Mouse (Mus musculus): ENCODE measurements around the gene Ybx2. TPM values are rescaled to one million over a fixed set of nuclear protein-coding genes. Genes with fewer than 3 reads are reported as not detected.

Gene Ybx2
- total and polyA plus RNA-seq, 3 experiments: 0.25 to 0.39 TPM; not detected in 1

DNA sequence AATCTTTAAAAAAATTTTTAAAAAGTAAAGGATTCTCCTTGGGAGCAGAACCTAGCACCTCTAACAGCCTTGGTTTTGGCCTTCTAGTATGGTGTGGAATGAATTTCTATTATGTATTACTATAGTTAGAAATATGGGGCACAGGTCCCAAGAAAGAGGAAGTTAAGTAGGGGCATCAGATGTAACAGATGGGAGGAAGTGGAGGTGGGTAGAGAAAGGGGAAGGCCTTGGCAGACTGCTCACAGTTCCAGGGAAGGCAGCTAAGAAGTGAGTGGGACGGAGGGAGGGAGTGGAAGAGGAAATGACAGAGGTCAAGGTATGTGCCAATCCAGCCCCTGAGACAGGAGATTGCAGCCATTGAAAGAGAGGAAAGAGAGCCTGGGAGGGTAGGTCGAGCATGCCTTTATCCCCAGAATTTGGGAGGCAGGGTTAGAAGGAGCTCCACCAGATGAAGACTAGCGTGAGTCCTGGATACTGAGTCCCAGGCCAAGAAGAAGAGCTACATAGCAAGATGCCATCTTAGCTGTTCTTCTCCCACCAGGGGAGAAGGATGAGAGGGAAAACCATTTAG, 4.5 kb upstream of the Ybx2 start:
- Histone ChIP-seq H3K4me3 (replicated peaks in 1 of 3; ENCODE audit: low read depth in 2 of 3, low read length in 2 of 3, poor library complexity in 1 of 3) (peak overlapping the region in 1 of 3 experiments; percentile 27), H3K79me2 (replicated peaks; ENCODE audit: control insufficient read depth, extremely low read depth, insufficient read depth, poor library complexity, severe bottlenecking) (no peaks in the 10 kb centered on the region)

GRCm38 (mm10) chr11:69931769-69932168, 3.8 kb upstream of the Ybx2 start:
- TF ChIP-seq MXI1 (IDR thresholded peaks at IDR 0.05; ENCODE audit: low read depth, low read length) (no peak), CTCF (conservative IDR thresholded peaks at IDR 0.05 in 1 of 2, IDR thresholded peaks at IDR 0.05 in 1 of 2; ENCODE audit: low read depth in 2 of 2, low read length in 2 of 2) (no peak), SMC3 (IDR thresholded peaks at IDR 0.05; ENCODE audit: low read depth, low read length) (no peak), ZMIZ1 (IDR thresholded peaks at IDR 0.05; ENCODE audit: low read depth, low read length) (no peak), POLR2A (IDR thresholded peaks at IDR 0.05; ENCODE audit: low read depth, low read length) (no peak), PAX5 (IDR thresholded peaks at IDR 0.05; ENCODE audit: low read length) (no peak), MYC (IDR thresholded peaks at IDR 0.05; ENCODE audit: low read depth, low read length) (no peak), RAD21 (IDR thresholded peaks at IDR 0.05; ENCODE audit: low read depth, low read length) (no peak), MEF2A (IDR thresholded peaks at IDR 0.05; ENCODE audit: borderline replicate concordance, low read depth, low read length) (no peak), JUND (conservative IDR thresholded peaks at IDR 0.05; ENCODE audit: low read depth, low read length) (no peak), USF2 (conservative IDR thresholded peaks at IDR 0.05; ENCODE audit: low read depth, low read length) (no peak), MAFK (IDR thresholded peaks at IDR 0.05; ENCODE audit: insufficient replicate concordance, low read length) (no peak), RCOR1 (conservative IDR thresholded peaks at IDR 0.05; ENCODE audit: low read depth, low read length) (no peak), ELF1 (IDR thresholded peaks at IDR 0.05; ENCODE audit: low read depth, low read length) (no peak), KAT2A (IDR thresholded peaks at IDR 0.05; ENCODE audit: insufficient replicate concordance, low read length) (no peak), CHD1 (IDR thresholded peaks at IDR 0.05; ENCODE audit: low read depth, low read length) (no peak), EP300 (IDR thresholded peaks at IDR 0.05; ENCODE audit: low read length) (no peak), TCF12 (IDR thresholded peaks at IDR 0.05; ENCODE audit: low read depth, low read length) (no peak)
- Histone ChIP-seq H3K4me3 (replicated peaks in 1 of 3; ENCODE audit: low read depth in 2 of 3, low read length in 2 of 3, poor library complexity in 1 of 3) (no peak overlapping the region), H3K4me2 (ENCODE audit: insufficient read depth, low read depth, poor library complexity, severe bottlenecking) (no peak overlapping the region), H3K36me3 (replicated peaks in 1 of 2; ENCODE audit: control insufficient read depth in 1 of 2, insufficient read depth in 1 of 2, low read length in 1 of 2) (no peaks in the 10 kb centered on the region), H3K27me3 (replicated peaks) (peaks cover 26% of the 10 kb centered on the region), H3K79me2 (replicated peaks; ENCODE audit: control insufficient read depth, extremely low read depth, insufficient read depth, poor library complexity, severe bottlenecking) (no peaks in the 10 kb centered on the region), H3K4me1 (ENCODE audit: control insufficient read depth in 1 of 2, insufficient read depth in 2 of 2) (peaks cover 6 to 56% of the 10 kb centered on the region in 2 experiments), H3K27ac (ENCODE audit: insufficient read depth, low read depth) (no peak overlapping the region), H3K9me3 (replicated peaks; ENCODE audit: low read length) (no peaks in the 10 kb centered on the region), H3K9ac (ENCODE audit: insufficient read depth, low read depth) (no peak overlapping the region)
- in situ Hi-C loops (cut with MboI; ENCODE audit: low pct_ligation_motif_present, low pct_unique_long_range_greater_than_20kb, low sequenced_read_pairs): no loop called here
- DNase-seq (ENCODE audit: extremely low read depth): no peak
- dilution Hi-C loops (cut with MboI; ENCODE audit: extremely low pct_ligation_motif_present, extremely low pct_unique_long_range_greater_than_20kb, low sequenced_read_pairs): no loop called here

More for the DNA sequence above, 4.5 kb upstream of the Ybx2 start:
- Histone ChIP-seq H3K9me3 (replicated peaks; ENCODE audit: low read length) (no peaks in the 10 kb centered on the region), H3K27ac (ENCODE audit: insufficient read depth, low read depth) (no peak overlapping the region), H3K4me1 (ENCODE audit: control insufficient read depth in 1 of 2, insufficient read depth in 2 of 2) (peaks cover 6 to 49% of the 10 kb centered on the region in 2 experiments), H3K9ac (ENCODE audit: insufficient read depth, low read depth) (no peak overlapping the region), H3K27me3 (replicated peaks) (peaks cover 19% of the 10 kb centered on the region), H3K4me2 (ENCODE audit: insufficient read depth, low read depth, poor library complexity, severe bottlenecking) (no peak overlapping the region), H3K36me3 (replicated peaks in 1 of 2; ENCODE audit: control insufficient read depth in 1 of 2, insufficient read depth in 1 of 2, low read length in 1 of 2) (no peaks in the 10 kb centered on the region)
- TF ChIP-seq CHD1 (IDR thresholded peaks at IDR 0.05; ENCODE audit: low read depth, low read length): no peak
- no peak for TF ChIP-seq MAFK (IDR thresholded peaks at IDR 0.05; ENCODE audit: insufficient replicate concordance, low read length)
- TF ChIP-seq ETS1 (conservative IDR thresholded peaks at IDR 0.05; ENCODE audit: low read depth, low read length): no peak
- TF ChIP-seq SIN3A (IDR thresholded peaks at IDR 0.05; ENCODE audit: low read length): no peak
- TF ChIP-seq E2F4 (IDR thresholded peaks at IDR 0.05; ENCODE audit: insufficient replicate concordance, low read depth, low read length): no peak
- no peak for TF ChIP-seq POLR2A (IDR thresholded peaks at IDR 0.05; ENCODE audit: low read depth, low read length)
- no peak for TF ChIP-seq CTCF (conservative IDR thresholded peaks at IDR 0.05 in 1 of 2, IDR thresholded peaks at IDR 0.05 in 1 of 2; ENCODE audit: low read depth in 2 of 2, low read length in 2 of 2)
- TF ChIP-seq EP300 (IDR thresholded peaks at IDR 0.05; ENCODE audit: low read length): no peak
- no peak for TF ChIP-seq JUN (IDR thresholded peaks at IDR 0.05; ENCODE audit: insufficient read depth, low read depth, low read length)
- TF ChIP-seq PAX5 (IDR thresholded peaks at IDR 0.05; ENCODE audit: low read length): no peak
- no peak for TF ChIP-seq TBP (conservative IDR thresholded peaks at IDR 0.05; ENCODE audit: low read depth, low read length)
- no peak for TF ChIP-seq POLR2AphosphoS2 (IDR thresholded peaks at IDR 0.05; ENCODE audit: low read depth, low read length)
- no peak for TF ChIP-seq USF2 (conservative IDR thresholded peaks at IDR 0.05; ENCODE audit: low read depth, low read length)
- no peak for TF ChIP-seq MEF2A (IDR thresholded peaks at IDR 0.05; ENCODE audit: borderline replicate concordance, low read depth, low read length)
- no peak for TF ChIP-seq ELF1 (IDR thresholded peaks at IDR 0.05; ENCODE audit: low read depth, low read length)
- TF ChIP-seq ZKSCAN1 (IDR thresholded peaks at IDR 0.05; ENCODE audit: borderline replicate concordance, low read depth, low read length): no peak
- in situ Hi-C loops (cut with MboI; ENCODE audit: low pct_ligation_motif_present, low pct_unique_long_range_greater_than_20kb, low sequenced_read_pairs): no loop called here
- dilution Hi-C loops (cut with MboI; ENCODE audit: extremely low pct_ligation_motif_present, extremely low pct_unique_long_range_greater_than_20kb, low sequenced_read_pairs): no loop called here
- DNase-seq (ENCODE audit: extremely low read depth): peak; percentile 69

Data from CH12.LX (cell line).